Comparison of ENCODE assay signal across 19 mouse cellular contexts in the genomic region with DNA sequence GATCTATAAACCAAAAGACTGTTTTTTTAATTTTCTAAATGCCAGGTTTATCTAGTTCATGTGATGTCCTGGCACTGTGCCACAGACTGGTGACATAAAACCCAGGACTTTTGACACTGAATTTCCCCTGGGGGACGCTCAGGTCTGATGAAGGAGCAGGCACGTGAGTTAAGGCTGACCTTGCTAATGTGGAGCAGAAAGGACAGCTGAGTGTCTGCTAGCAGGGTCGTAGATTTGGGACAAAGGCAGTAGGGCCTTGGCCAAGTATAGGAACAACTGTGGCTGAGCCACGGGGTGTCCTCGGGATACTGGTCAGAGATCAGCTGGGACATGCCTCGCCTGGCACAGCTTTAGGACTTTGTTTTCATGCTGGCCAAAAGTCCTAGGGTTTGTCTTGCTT. TPM values are rescaled to one million over a fixed set of nuclear protein-coding genes. Genes with fewer than 3 reads are reported as not detected.
DNase-seq lines count a peak whose midpoint lies in the region; ATAC-seq and TF ChIP-seq lines count a peak whose summit lies in the region.
"Had no signal": no experiment of that assay in that cellular context is flagged by ENCODE, and none has a peak within 500 bp of the region (broad histone marks: within the 10 kb centered on the region; RNA-seq: fewer than 3 reads in every experiment).

No protein-coding gene starts in this region.

- H3K9me3 ChIP-seq in heart, embryonic 10.5 days, result no peaks in the 10 kb centered on the region
- H3K9me3 ChIP-seq in liver, embryonic 11.5 days (ENCODE audit: control insufficient read depth, low read length), result no peaks in the 10 kb centered on the region
- H3K9me3 ChIP-seq in stomach, postnatal 0 days (ENCODE audit: control insufficient read depth, low read length), result no peaks in the 10 kb centered on the region
- H3K9me3 ChIP-seq in hindbrain, embryonic 13.5 days, result no peaks in the 10 kb centered on the region
- H3K9me3 ChIP-seq: embryonic facial prominence, embryonic 13.5 days; forebrain, embryonic 15.5 days; intestine, embryonic 15.5 days had no signal

- no peak overlapping the region for H3K4me3 ChIP-seq in heart, embryonic 10.5 days
- no peak overlapping the region for H3K4me3 ChIP-seq in liver, adult 2 months (ENCODE audit: insufficient read depth, low read depth, low read length)
- H3K4me3 ChIP-seq in liver, embryonic 11.5 days (ENCODE audit: low read depth, low read length), result no peak overlapping the region
- no peak overlapping the region for H3K4me3 ChIP-seq in stomach, postnatal 0 days (ENCODE audit: low read depth, low read length)
- no peak overlapping the region for H3K4me3 ChIP-seq in hindbrain, embryonic 13.5 days
- H3K4me3 ChIP-seq: embryonic facial prominence, embryonic 13.5 days; forebrain, embryonic 15.5 days; intestine, embryonic 15.5 days had no signal

- H3K27me3 ChIP-seq in heart, embryonic 10.5 days (ENCODE audit: insufficient read depth, poor library complexity, severe bottlenecking), result no peaks in the 10 kb centered on the region
- no peaks in the 10 kb centered on the region for H3K27me3 ChIP-seq in liver, adult 2 months (ENCODE audit: control insufficient read depth, insufficient read depth, low read length)
- H3K27me3 ChIP-seq in liver, embryonic 11.5 days (replicated peaks; ENCODE audit: control insufficient read depth, insufficient read depth, low read length), result peaks cover 37% of the 10 kb centered on the region
- H3K27me3 ChIP-seq in stomach, postnatal 0 days (ENCODE audit: control insufficient read depth, insufficient read depth, low read length), result no peaks in the 10 kb centered on the region
- H3K27me3 ChIP-seq in hindbrain, embryonic 13.5 days, result peaks cover 36% of the 10 kb centered on the region
- H3K27me3 ChIP-seq: embryonic facial prominence, embryonic 13.5 days; intestine, embryonic 15.5 days had no signal

- H3K4me2 ChIP-seq in liver, embryonic 11.5 days, result no peak overlapping the region
- no peak overlapping the region for H3K4me2 ChIP-seq in stomach, postnatal 0 days (replicated peaks; ENCODE audit: low read depth)
- no peak overlapping the region for H3K4me2 ChIP-seq in hindbrain, embryonic 13.5 days
- H3K4me2 ChIP-seq: embryonic facial prominence, embryonic 13.5 days; forebrain, embryonic 15.5 days; hindbrain, embryonic 14.5 days; intestine, embryonic 15.5 days had no signal

- no peak overlapping the region for H3K9ac ChIP-seq in liver, adult 2 months (ENCODE audit: low read depth, low read length)
- no peak overlapping the region for H3K9ac ChIP-seq in liver, embryonic 11.5 days (ENCODE audit: low read depth, low read length)
- H3K9ac ChIP-seq in stomach, postnatal 0 days (ENCODE audit: low read length), result no peak overlapping the region
- no peak overlapping the region for H3K9ac ChIP-seq in hindbrain, embryonic 13.5 days
- H3K9ac ChIP-seq: embryonic facial prominence, embryonic 13.5 days; forebrain, embryonic 15.5 days; hindbrain, embryonic 14.5 days; intestine, embryonic 15.5 days had no signal

- peak overlapping the region; percentile 97; the same call in 1 of the 2 replicates for H3K27ac ChIP-seq in heart, embryonic 10.5 days
- H3K27ac ChIP-seq in liver, adult 2 months (replicated peaks; ENCODE audit: insufficient read depth, low read depth, low read length), result no peak overlapping the region
- H3K27ac ChIP-seq in liver, embryonic 11.5 days (ENCODE audit: low read depth, low read length), result no peak overlapping the region
- H3K27ac ChIP-seq in stomach, postnatal 0 days (replicated peaks), result no peak overlapping the region
- H3K27ac ChIP-seq in hindbrain, embryonic 13.5 days, result no peak overlapping the region
- H3K27ac ChIP-seq: embryonic facial prominence, embryonic 13.5 days; forebrain, embryonic 15.5 days; hindbrain, embryonic 14.5 days; intestine, embryonic 15.5 days had no signal

- TF ChIP-seq EP300 in stomach, postnatal 0 days (optimal IDR thresholded peaks at IDR 0.05), result no peak

- DNase-seq in heart, embryonic 10.5 days (ENCODE audit: low spot score), result peak; percentile 69
- DNase-seq in heart, postnatal 4 days, result no peak
- DNase-seq in liver, adult 2 months (ENCODE audit: extremely low read depth, low read depth, low spot score), result peak; percentile 46
- no peak for DNase-seq in liver, embryonic 11.5 days (ENCODE audit: low spot score)
- DNase-seq in adipocyte (ENCODE audit: low spot score), result peak; percentile 61
- DNase-seq in stomach, postnatal 0 days (ENCODE audit: low spot score), result no peak
- DNase-seq: adrenal gland, postnatal 14 days; cerebellum, adult 11-12 months; cerebellum, adult 9-10 months; cerebellum, postnatal 25 days; gastrocnemius, postnatal 14 days; kidney, adult 18-20 months had no signal

- peaks cover 7% of the 10 kb centered on the region for H3K36me3 ChIP-seq in heart, embryonic 10.5 days
- H3K36me3 ChIP-seq in liver, adult 2 months (ENCODE audit: control insufficient read depth, insufficient read depth, low read length), result no peaks in the 10 kb centered on the region
- no peaks in the 10 kb centered on the region for H3K36me3 ChIP-seq in liver, embryonic 11.5 days (ENCODE audit: control insufficient read depth, insufficient read depth, low read length)
- H3K36me3 ChIP-seq in stomach, postnatal 0 days (ENCODE audit: control insufficient read depth, insufficient read depth, low read length), result no peaks in the 10 kb centered on the region
- H3K36me3 ChIP-seq in hindbrain, embryonic 13.5 days, result no peaks in the 10 kb centered on the region
- H3K36me3 ChIP-seq: forebrain, embryonic 15.5 days; G1E; intestine, embryonic 15.5 days had no signal

- WGBS in heart, embryonic 10.5 days, result 75% methylated on average over 6 of the region's 6 CpGs
- 49% methylated on average over 6 of the region's 6 CpGs for WGBS in liver, adult 2 months
- 86% methylated on average over 6 of the region's 6 CpGs for WGBS in liver, embryonic 11.5 days
- 88% methylated on average over 6 of the region's 6 CpGs for WGBS in stomach, postnatal 0 days
- 71% methylated on average over 6 of the region's 6 CpGs for WGBS in hindbrain, embryonic 13.5 days

- ATAC-seq in liver, embryonic 11.5 days (replicated peaks; ENCODE audit: low FRiP score), result no peak
- no peak for ATAC-seq in stomach, postnatal 0 days (ENCODE audit: low FRiP score, low TSS enrichment)
- no peak for ATAC-seq in hindbrain, embryonic 13.5 days (ENCODE audit: low FRiP score)
- ATAC-seq: forebrain, embryonic 15.5 days; intestine, embryonic 15.5 days had no signal

- peaks cover 39% of the 10 kb centered on the region for H3K4me1 ChIP-seq in heart, embryonic 10.5 days
- peaks cover 4% of the 10 kb centered on the region; the same call in 1 of the 2 replicates for H3K4me1 ChIP-seq in liver, adult 2 months (ENCODE audit: control insufficient read depth, insufficient read depth, low read length)
- H3K4me1 ChIP-seq in liver, embryonic 11.5 days (replicated peaks; ENCODE audit: control insufficient read depth, insufficient read depth, low read length), result peaks cover 15% of the 10 kb centered on the region
- no peaks in the 10 kb centered on the region; the same call in 1 of the 2 replicates for H3K4me1 ChIP-seq in stomach, postnatal 0 days (replicated peaks; ENCODE audit: control insufficient read depth, insufficient read depth)
- peaks cover 47% of the 10 kb centered on the region for H3K4me1 ChIP-seq in hindbrain, embryonic 13.5 days (replicated peaks)

- TF ChIP-seq POLR2A in liver, adult 2 months (IDR thresholded peaks at IDR 0.05; ENCODE audit: extremely low read depth, insufficient read depth, low read length), result no peak

- TF ChIP-seq CTCF in liver, adult 2 months (IDR thresholded peaks at IDR 0.05; ENCODE audit: low read depth, low read length), result no peak
- TF ChIP-seq CTCF in stomach, postnatal 0 days (IDR thresholded peaks at IDR 0.05; ENCODE audit: low read depth), result no peak

- no peaks in the 10 kb centered on the region for H3K79me2 ChIP-seq in liver, adult 2 months (ENCODE audit: control insufficient read depth, insufficient read depth, low read length)

RNA-seq across cellular contexts. Expression of gene Ccn1, which starts 5.2 kb away (rescaled TPM):
- 78.7 and 82.7 TPM in 2 replicates for polyA plus RNA-seq in heart, embryonic 10.5 days (2016; fragmentation: Nextera tagmentation; extraction: Ambion mirVana)
- total RNA-seq in heart, postnatal 4 days (2021), result 10 to 100 TPM; 50.7 to 73.3 TPM
- total RNA-seq in liver, adult 2 months (2014; rRNA removed), result 4.5 and 4.6 TPM in 2 replicates
- 6.0 and 7.6 TPM in 2 replicates for polyA plus RNA-seq in liver, adult 2 months (2012; rRNA removed)
- 14.2 and 16.4 TPM in 2 replicates for polyA plus RNA-seq in liver, embryonic 11.5 days (2014; fragmentation: Nextera tagmentation; extraction: Ambion mirVana)
- polyA plus RNA-seq in stomach, postnatal 0 days (2015; fragmentation: Nextera tagmentation; extraction: Ambion mirVana), result 78.5 and 84.9 TPM in 2 replicates
- 10.1 and 11.2 TPM in 2 replicates for polyA plus RNA-seq in hindbrain, embryonic 13.5 days (2015; fragmentation: Nextera tagmentation; extraction: Ambion mirVana)
- total RNA-seq: G1E; hematopoietic stem cell, adult 5-6 weeks had no signal
- polyA plus RNA-seq: G1E had no signal

Comparison
In these comparisons a context has a peak if more than half of its experiments do, and no peak if none do; other contexts are left out.
1. DNase-seq: peak in heart, embryonic 10.5 days (single experiment), liver, adult 2 months (single experiment) and adipocyte (single experiment); none in heart, postnatal 4 days (single experiment), liver, embryonic 11.5 days (single experiment) and stomach, postnatal 0 days (single experiment).